Mouse (Mus musculus) intestine, embryonic 15.5 days (tissue): ENCODE measurements around the gene Hsd17b7. TPM values are rescaled to one million over a fixed set of nuclear protein-coding genes. Genes with fewer than 3 reads are reported as not detected.
"Not testable (repeated sequence)": the region's sequence is repeated elsewhere in the genome, so short reads cannot be mapped to it uniquely, and the experiment has no call there.

ENCODE experiments used
- ATAC-seq: fragments of 200-750 bp; cut with Nextera tagmentation; 2 replicates; pipeline ENCODE4 v1.8.0; 2017; ENCODE audit warnings: moderate TSS enrichment, moderate library complexity
- H3K27ac ChIP-seq: fragments of 300-500 bp; sonication (generic); 2 replicates; pipeline ENCODE4 v1.5.1; 2015; ENCODE audit warnings: mild to moderate bottlenecking, inconsistent platforms
- H3K27me3 ChIP-seq: fragments of 300-500 bp; sonication (generic); replicated peaks from 2 replicates; pipeline ENCODE4 v1.6.1; 2015; ENCODE audit warnings: inconsistent platforms
- H3K36me3 ChIP-seq: fragments of 300-500 bp; sonication (generic); 2 replicates; pipeline ENCODE4 v1.6.1; 2015; ENCODE audit warnings: inconsistent platforms
- H3K4me1 ChIP-seq: fragments of 300-500 bp; sonication (generic); replicated peaks from 2 replicates; pipeline ENCODE4 v1.6.1; 2015; ENCODE audit warnings: inconsistent platforms
- H3K4me2 ChIP-seq: fragments of 300-500 bp; sonication (generic); replicated peaks from 2 replicates; pipeline ENCODE4 v1.6.1; 2015; ENCODE audit warnings: mild to moderate bottlenecking, inconsistent platforms
- H3K4me3 ChIP-seq: fragments of 300-500 bp; sonication (generic); replicated peaks from 2 replicates; pipeline ENCODE4 v1.5.1; 2015; ENCODE audit warnings: inconsistent platforms
- H3K9ac ChIP-seq: fragments of 300-500 bp; sonication (generic); 2 replicates; pipeline ENCODE4 v1.6.1; 2015; ENCODE audit warnings: inconsistent platforms
- H3K9me3 ChIP-seq: fragments of 300-500 bp; sonication (generic); 2 replicates; pipeline ENCODE4 v1.6.1; 2016; ENCODE audit warnings: inconsistent platforms
- WGBS: fragments of 180-500 bp; shearing (Covaris S2); methylation state at CpG from one replicate; pipeline ENCODE4 v1.1.7; 2015; 5-methylcytosine and 5-hydroxymethylcytosine counted together
- polyA plus RNA-seq: library from polyadenylated mRNA; unstranded; fragments of >200 nt; fragmentation: Nextera tagmentation; extraction: Ambion mirVana; gene quantifications from 2 replicates; pipeline ENCODE4 v1.2.1, GENCODE M21; 2015

The Hsd17b7 gene
- polyA plus RNA-seq: 21.7 and 27.1 TPM in 2 replicates

DNA sequence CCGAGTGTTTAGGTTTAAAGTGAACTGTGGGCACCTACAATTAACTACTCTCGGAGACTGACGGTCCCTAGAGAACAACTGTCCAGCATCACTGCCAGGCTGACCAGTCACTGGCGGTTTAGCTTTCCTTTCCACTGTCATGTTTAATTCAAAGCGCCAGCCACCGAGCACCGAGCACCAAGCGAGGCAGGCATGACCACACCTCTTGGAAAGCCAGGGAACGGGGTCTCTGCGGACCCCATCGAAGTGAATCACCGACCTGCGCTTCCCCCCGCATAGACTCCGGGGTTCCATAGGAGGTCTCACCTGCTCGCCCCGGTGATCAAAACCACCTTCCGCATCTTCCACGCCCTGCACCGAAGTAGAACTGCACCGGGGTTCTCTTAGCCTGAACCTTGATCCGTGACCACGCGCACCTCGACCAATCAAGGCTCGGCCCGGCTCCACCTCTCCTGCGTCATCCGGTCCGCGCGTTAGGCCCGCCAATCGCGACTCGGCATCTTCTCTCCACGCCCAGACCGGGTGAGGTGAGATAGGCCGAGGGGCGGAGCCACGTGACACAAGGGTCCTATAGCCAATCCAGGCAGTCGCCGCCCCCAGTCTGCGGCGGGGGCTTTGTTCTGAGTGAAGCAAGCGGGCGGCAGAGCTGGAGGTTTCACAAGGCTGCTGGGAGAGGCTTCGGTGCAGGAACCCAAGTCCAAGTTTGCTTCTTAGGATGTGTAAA is at the start of gene Hsd17b7:
Hsd17b7 (minus strand) TSS at position 450 of the 724 bp plus-strand sequence.
- Histone ChIP-seq H3K4me2 (peak within 1 kb of the TSS; percentile 73), H3K27me3 (no peaks in the 10 kb centered on the region), H3K4me3 (peak within 1 kb of the TSS; percentile 62), H3K27ac (peak within 1 kb of the TSS; percentile 78), H3K36me3 (peaks cover 5% of the 10 kb centered on the region; the same call in 1 of the 2 replicates), H3K9me3 (no peaks in the 10 kb centered on the region), H3K4me1 (no peaks in the 10 kb centered on the region), H3K9ac (peak within 1 kb of the TSS; percentile 41)
- peak; percentile 100 for ATAC-seq
- WGBS: under 1% methylated on average over 48 of the region's 48 CpGs

DNA sequence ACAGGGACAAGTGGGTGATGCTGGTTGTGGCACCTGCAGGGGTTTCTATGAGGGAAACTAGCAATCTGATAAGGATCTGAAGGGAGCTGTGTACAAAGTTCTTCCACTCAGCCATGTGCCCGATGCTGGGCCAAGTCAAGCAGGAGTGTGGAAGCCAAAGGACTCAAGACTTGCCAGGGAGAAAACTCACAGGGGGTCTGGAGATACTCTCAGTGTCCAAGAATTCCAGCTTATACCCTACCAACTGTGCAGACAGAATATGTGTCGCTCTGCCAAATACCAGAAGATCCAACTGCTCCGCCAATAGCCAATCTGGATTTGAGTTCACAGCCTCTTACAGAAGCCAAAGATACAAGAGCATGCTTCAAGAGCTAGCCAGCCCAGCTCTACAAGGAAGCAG is 45.7 kb upstream of the Hsd17b7 start:
- Histone ChIP-seq H3K9ac (no peak overlapping the region), H3K27ac (no peak overlapping the region), H3K4me2 (no peak overlapping the region), H3K36me3 (no peaks in the 10 kb centered on the region), H3K9me3 (peaks cover 14% of the 10 kb centered on the region), H3K4me3 (no peak overlapping the region), H3K27me3 (no peaks in the 10 kb centered on the region), H3K4me1 (no peaks in the 10 kb centered on the region)
- ATAC-seq: no peak
- WGBS: 91% methylated on average over 3 of the region's 3 CpGs

DNA sequence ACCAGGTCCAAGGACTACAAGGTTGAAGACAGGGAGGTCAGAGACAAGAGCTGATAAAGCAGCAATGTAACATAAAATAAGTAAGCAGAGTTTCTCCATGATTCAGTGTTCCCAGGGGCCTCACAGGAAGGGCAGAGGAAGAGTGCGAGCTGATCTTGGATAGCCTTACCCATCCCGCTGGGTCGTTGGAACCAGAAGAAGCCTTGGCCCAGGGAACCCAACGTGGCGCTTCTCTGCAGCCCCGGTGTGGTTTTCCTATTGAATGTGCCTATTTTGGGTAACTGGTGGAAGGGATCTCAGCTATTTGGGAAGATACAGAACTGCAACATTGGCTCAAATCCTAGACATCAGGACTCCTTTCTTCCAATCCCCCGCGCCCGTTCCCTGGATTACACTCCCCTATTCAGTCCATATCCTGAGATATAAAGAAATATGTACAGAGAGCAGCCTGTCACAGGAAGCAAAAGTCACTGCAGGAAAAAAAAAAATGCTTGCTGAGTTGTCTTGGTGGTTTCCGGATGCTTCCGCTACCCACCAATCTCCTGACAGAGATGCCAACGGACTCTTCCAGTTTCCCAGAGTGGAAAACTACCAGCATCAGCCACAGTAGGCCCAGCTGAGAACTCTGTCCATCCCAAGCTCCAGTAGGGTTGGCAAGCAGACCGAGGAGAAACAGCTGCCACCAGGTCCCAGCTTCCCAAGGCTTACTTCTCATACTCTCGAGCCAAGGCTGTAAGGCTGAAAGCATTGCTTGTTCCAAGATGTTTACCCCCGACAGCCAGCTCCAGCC is 41.9 kb upstream of the Hsd17b7 start:
- Histone ChIP-seq H3K36me3 (no peaks in the 10 kb centered on the region), H3K4me2 (no peak overlapping the region), H3K27me3 (no peaks in the 10 kb centered on the region), H3K9ac (no peak overlapping the region), H3K27ac (no peak overlapping the region), H3K9me3 (no peaks in the 10 kb centered on the region), H3K4me3 (no peak overlapping the region), H3K4me1 (no peaks in the 10 kb centered on the region)
- WGBS: 90% methylated on average over 15 of the region's 15 CpGs
- ATAC-seq: no peak

DNA sequence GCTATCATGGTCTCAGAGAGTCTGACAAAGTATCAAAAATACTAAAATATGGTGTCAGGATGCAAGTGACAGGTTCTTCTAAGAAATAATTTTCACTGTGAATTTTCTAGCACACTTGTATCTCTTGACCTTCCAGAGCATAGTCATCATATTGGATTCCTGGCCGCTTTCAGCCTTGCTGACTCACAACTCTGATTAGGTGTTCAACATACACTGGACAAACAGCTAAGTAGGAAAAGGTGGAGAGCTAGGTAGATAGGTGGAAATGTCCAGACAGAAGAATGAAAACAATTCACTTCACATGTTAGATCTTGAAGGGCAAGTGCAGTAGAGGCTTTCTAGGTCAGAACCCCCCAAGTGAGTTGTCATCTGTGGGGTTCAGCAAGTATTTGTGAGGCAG is 40.3 kb upstream of the Hsd17b7 start:
- Histone ChIP-seq H3K27me3 (no peaks in the 10 kb centered on the region), H3K4me2 (no peak overlapping the region), H3K4me1 (no peaks in the 10 kb centered on the region), H3K9me3 (no peaks in the 10 kb centered on the region), H3K27ac (no peak overlapping the region), H3K36me3 (no peaks in the 10 kb centered on the region), H3K9ac (no peak overlapping the region), H3K4me3 (no peak overlapping the region)
- ATAC-seq: no peak
- WGBS: 98% methylated on average over 1 of the region's 1 CpGs

DNA sequence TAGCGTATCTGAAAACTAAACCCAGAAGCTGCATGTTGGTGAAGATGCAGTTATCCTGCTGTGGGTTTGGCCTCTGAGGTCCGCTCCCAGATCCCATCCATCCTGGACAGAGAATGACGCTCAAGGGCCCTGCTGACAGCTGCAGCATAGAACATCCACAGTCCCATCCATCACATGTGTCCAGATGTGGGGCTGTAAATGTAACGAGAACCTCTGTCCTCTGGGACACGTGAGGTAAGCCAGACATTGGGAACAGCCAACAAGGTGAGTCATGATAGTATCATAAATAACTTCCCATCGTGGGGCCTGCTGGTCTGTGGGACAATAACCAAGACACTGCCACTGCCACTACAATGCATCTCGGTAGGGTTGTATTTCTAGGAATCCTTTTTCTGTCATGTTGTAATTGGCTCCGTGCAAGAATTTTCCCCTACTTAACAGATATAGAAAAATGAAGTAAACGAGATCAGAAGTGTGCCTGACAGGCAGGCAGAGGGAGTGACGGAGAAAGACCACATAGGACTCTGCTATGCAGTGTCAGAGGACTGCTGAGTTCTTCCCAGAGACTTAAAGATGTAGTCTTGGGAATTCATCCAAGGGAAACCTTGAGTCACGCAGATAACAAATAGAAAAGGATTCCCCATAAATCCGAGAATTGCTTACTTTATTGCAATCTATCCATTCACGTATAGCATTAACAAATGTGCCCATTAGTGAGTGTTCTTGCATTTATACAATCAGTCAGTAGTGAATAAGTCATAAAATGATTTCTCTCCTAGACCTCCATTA is 39.6 kb upstream of the Hsd17b7 start:
- 55% methylated on average over 13 of the region's 13 CpGs for WGBS
- no peak for ATAC-seq

DNA sequence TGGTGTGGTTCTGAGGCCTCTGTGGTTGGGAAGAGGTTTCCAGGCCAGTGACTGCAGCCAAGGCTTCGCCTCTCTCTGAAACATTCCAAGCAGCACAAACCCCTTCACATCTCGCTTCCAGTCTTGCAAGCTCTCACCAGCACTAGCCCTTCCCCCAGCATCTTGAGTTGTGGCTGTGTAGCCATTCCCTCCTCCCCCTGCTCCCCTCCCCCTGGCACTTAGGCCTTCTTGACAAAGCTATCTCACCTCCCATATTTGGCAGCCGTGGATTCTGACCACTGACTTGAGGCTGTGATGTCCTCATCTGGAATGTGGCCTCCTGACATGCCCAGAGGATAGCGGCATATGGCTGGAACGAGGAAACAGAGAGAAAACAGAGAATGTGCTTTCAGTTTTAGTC is 37.5 kb upstream of the Hsd17b7 start:
- Histone ChIP-seq H3K4me3 (no peak overlapping the region), H3K9me3 (no peaks in the 10 kb centered on the region), H3K36me3 (no peaks in the 10 kb centered on the region), H3K4me1 (no peaks in the 10 kb centered on the region), H3K27me3 (no peaks in the 10 kb centered on the region), H3K9ac (no peak overlapping the region), H3K27ac (no peak overlapping the region), H3K4me2 (no peak overlapping the region)
- 51% methylated on average over 5 of the region's 5 CpGs for WGBS
- no peak for ATAC-seq

More for the DNA sequence above, 39.6 kb upstream of the Hsd17b7 start:
- H3K4me1 ChIP-seq: no peaks in the 10 kb centered on the region
- H3K9ac ChIP-seq: no peak overlapping the region
- no peak overlapping the region for H3K4me3 ChIP-seq
- no peaks in the 10 kb centered on the region for H3K36me3 ChIP-seq
- no peak overlapping the region for H3K27ac ChIP-seq
- H3K27me3 ChIP-seq: no peaks in the 10 kb centered on the region
- H3K9me3 ChIP-seq: no peaks in the 10 kb centered on the region
- no peak overlapping the region for H3K4me2 ChIP-seq

DNA sequence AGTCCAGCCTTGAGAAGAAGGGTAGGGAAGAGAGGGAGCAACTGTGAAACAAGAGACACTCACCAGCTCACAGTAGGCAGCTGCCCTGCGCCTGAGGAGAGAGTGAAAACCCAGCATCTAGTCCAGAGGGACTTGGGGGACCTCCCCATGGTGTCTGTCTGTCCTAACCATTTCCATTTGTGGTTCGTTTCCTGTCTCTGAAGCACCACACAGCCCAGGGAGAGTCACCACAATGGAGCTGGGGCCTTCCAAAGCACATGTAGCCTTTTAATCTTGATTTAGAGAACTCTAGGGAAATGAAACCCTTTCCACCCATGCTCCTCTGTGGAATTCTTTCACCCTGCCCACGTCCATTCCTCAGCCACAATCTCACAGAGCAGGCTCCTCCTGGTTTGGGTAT is 36.3 kb upstream of the Hsd17b7 start:
- no peaks in the 10 kb centered on the region for H3K27me3 ChIP-seq
- WGBS: 81% methylated on average over 3 of the region's 3 CpGs
- H3K9me3 ChIP-seq: no peaks in the 10 kb centered on the region
- no peaks in the 10 kb centered on the region for H3K36me3 ChIP-seq
- H3K4me1 ChIP-seq: no peaks in the 10 kb centered on the region
- H3K9ac ChIP-seq: no peak overlapping the region
- no peak overlapping the region for H3K4me2 ChIP-seq
- no peak overlapping the region for H3K27ac ChIP-seq
- no peak for ATAC-seq
- no peak overlapping the region for H3K4me3 ChIP-seq

DNA sequence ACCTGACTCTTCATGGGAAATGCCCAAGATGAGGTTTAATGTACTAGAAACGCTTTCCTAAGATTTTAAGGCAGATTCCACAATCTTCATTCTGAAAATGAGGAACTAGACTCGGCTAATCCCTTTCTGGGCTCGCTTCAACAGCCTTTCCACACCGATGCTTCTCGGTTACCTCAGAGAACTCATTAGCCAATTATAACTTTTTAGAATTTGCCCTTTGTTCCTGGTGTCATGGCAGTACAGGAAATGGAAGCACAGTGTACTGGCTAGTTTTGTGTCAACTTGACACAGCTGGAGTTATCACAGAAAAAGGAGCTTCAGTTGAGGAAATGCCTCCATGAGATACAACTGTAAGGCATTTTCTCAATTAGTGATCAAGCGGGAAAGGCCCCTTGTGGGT is 24.9 kb upstream of the Hsd17b7 start:
- not testable (repeated sequence) for H3K9ac ChIP-seq, H3K4me2 ChIP-seq, ATAC-seq, H3K9me3 ChIP-seq, H3K4me3 ChIP-seq, H3K36me3 ChIP-seq, H3K27me3 ChIP-seq, H3K27ac ChIP-seq, H3K4me1 ChIP-seq
- 93% methylated on average over 6 of the region's 6 CpGs for WGBS

DNA sequence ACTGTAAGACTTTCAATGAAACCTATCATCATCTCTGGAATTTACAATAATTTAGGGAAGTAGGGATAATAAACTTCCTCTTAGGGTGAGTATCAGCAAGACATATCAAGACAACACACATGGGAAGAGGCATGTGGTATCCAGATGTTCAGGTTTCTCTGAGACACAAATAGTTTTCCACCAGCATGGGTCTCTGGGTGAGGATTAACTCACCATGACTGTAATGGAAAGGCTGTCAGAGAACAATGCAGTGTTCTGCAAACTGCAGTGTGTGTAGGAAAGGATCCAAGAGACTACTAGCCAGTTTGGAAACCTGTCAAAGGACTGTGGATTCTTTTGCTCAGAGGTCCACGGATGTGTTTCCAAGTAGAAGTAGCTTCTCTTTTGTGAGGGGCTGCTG is 17.1 kb upstream of the Hsd17b7 start:
- no peak for ATAC-seq
- no peak overlapping the region for H3K4me3 ChIP-seq
- H3K9me3 ChIP-seq: no peaks in the 10 kb centered on the region
- WGBS: 59% methylated on average over 1 of the region's 1 CpGs
- no peaks in the 10 kb centered on the region for H3K27me3 ChIP-seq
- no peaks in the 10 kb centered on the region for H3K4me1 ChIP-seq
- H3K4me2 ChIP-seq: no peak overlapping the region
- H3K27ac ChIP-seq: no peak overlapping the region
- H3K36me3 ChIP-seq: peaks cover 2% of the 10 kb centered on the region; the same call in 1 of the 2 replicates
- no peak overlapping the region for H3K9ac ChIP-seq

DNA sequence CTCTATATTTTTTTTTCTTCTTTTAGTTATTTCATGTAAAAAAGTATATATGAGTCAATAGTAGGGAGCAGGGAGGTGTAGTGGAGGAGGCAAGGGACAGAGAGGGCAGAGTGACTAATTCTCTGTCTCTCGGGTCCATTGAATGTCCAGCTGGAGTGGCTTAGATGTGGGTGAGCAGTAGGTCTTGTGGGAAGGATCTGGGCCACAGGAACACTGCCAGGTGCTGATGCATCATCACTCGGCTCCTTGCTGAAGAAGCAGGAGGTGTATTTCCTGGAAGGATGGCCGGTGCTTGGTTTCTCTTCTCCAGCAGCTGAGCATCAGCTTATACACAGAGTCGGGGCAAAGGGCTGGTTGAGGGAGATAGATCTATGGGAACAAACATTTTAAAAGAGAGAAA is 8.6 kb upstream of the Hsd17b7 start:
- no peak for ATAC-seq
- H3K4me2 ChIP-seq: no peak overlapping the region
- WGBS: 90% methylated on average over 4 of the region's 4 CpGs
- no peaks in the 10 kb centered on the region for H3K9me3 ChIP-seq
- H3K27me3 ChIP-seq: no peaks in the 10 kb centered on the region
- no peak overlapping the region for H3K27ac ChIP-seq
- H3K4me1 ChIP-seq: no peaks in the 10 kb centered on the region
- no peak overlapping the region for H3K9ac ChIP-seq
- no peak overlapping the region for H3K4me3 ChIP-seq
- 0 out of 2 replicates have a peak, but pooled peaks cover 2% of the 10 kb centered on the region for H3K36me3 ChIP-seq

DNA sequence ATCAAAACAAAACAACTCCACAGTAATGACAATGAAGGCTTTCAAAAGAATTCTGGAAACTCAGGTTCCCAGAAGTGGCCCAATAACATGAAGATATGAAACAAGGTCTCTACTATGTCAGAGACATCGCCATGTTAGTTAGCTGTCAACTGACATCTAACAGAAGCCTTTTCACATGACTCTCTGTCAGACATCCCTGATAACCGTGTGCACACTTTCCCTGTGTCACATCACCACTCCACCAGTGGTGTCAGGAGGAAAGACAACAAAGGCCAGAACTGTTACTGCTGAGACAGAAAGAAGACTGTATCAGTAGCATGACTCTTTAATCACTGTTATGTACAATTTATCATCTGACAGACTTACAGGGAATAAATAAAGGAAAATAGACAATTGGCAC is 3.0 kb upstream of the Hsd17b7 start:
- Histone ChIP-seq H3K4me3 (no peak overlapping the region), H3K9ac (no peak overlapping the region), H3K9me3 (no peaks in the 10 kb centered on the region), H3K27ac (no peak overlapping the region), H3K36me3 (no peaks in the 10 kb centered on the region), H3K4me1 (no peaks in the 10 kb centered on the region), H3K27me3 (no peaks in the 10 kb centered on the region), H3K4me2 (no peak overlapping the region)
- ATAC-seq: no peak
- 65% methylated on average over 2 of the region's 2 CpGs for WGBS

DNA sequence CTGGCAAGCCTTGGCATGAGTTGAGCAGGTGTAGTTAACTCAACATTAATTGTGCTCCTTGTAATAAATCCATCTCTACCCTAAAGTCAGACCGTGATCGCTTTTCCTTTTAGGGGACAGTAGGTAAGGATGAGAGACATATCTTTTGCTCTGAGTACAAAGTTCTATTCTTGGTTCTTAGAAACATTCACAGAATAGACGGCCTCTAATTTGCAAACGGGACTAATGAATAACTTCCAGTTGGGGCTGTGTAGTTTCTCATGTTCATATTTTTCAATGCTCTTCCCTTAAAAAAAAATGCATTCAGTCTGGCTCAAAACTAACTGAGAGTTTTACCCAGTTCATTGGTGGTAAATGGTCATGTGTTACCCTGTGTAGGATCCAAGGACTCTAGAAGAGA is 1.9 kb upstream of the Hsd17b7 start:
- no peaks in the 10 kb centered on the region for H3K27me3 ChIP-seq
- no peak overlapping the region for H3K4me3 ChIP-seq
- H3K36me3 ChIP-seq: no peaks in the 10 kb centered on the region
- WGBS: 92% methylated on average over 4 of the region's 4 CpGs
- H3K4me2 ChIP-seq: no peak overlapping the region
- H3K27ac ChIP-seq: no peak overlapping the region
- no peak for ATAC-seq
- H3K9me3 ChIP-seq: no peaks in the 10 kb centered on the region
- no peak overlapping the region for H3K9ac ChIP-seq
- no peaks in the 10 kb centered on the region for H3K4me1 ChIP-seq
